Mouse (Mus musculus) neural tube, embryonic 12.5 days (tissue): ENCODE results near the gene Ccnb1. TPM values are rescaled to one million over a fixed set of nuclear protein-coding genes. Genes with fewer than 3 reads are reported as not detected.
A peak's percentile ranks its signal among the peaks of the same experiment; 100 is the strongest.

Source experiments
- ATAC-seq: fragments of 200-750 bp; cut with Nextera tagmentation; 2 replicates; pipeline ENCODE4 v1.8.0; 2017; ENCODE audit warnings: low read depth, mild to moderate bottlenecking, moderate TSS enrichment, moderate library complexity; ENCODE audit not compliant: low FRiP score
- H3K27ac ChIP-seq: fragments of 300-500 bp; sonication (generic); 2 replicates; pipeline ENCODE4 v1.5.1; 2016
- H3K27me3 ChIP-seq: fragments of 300-500 bp; sonication (generic); replicated peaks from 2 replicates; pipeline ENCODE4 v1.6.1; 2016; ENCODE audit warnings: mild to moderate bottlenecking
- H3K36me3 ChIP-seq: fragments of 300-500 bp; sonication (generic); 2 replicates; pipeline ENCODE4 v1.6.1; 2016; ENCODE audit warnings: mild to moderate bottlenecking
- H3K4me1 ChIP-seq: fragments of 300-500 bp; sonication (generic); 2 replicates; pipeline ENCODE4 v1.6.1; 2016
- H3K4me2 ChIP-seq: fragments of 300-500 bp; sonication (generic); replicated peaks from 2 replicates; pipeline ENCODE4 v1.6.1; 2016; ENCODE audit warnings: mild to moderate bottlenecking
- H3K4me3 ChIP-seq: fragments of 300-500 bp; sonication (generic); 2 replicates; pipeline ENCODE4 v1.5.1; 2016
- H3K9ac ChIP-seq: fragments of 300-500 bp; sonication (generic); 2 replicates; pipeline ENCODE4 v1.6.1; 2016; ENCODE audit warnings: mild to moderate bottlenecking
- H3K9me3 ChIP-seq: fragments of 300-500 bp; sonication (generic); 2 replicates; pipeline ENCODE4 v1.6.1; 2016; ENCODE audit warnings: mild to moderate bottlenecking
- WGBS: fragments of 180-500 bp; shearing (Covaris S2); methylation state at CpG from one replicate; pipeline ENCODE4 v1.1.7; 2016; 5-methylcytosine and 5-hydroxymethylcytosine counted together
- polyA plus RNA-seq: library from polyadenylated mRNA; unstranded; fragments of >200 nt; fragmentation: Nextera tagmentation; extraction: Ambion mirVana; gene quantifications from 2 replicates; pipeline ENCODE4 v1.2.1, GENCODE M21; 2016

Ccnb1 gene
- polyA plus RNA-seq: 197 and 198 TPM in 2 replicates

- Histone ChIP-seq H3K4me2 (peak within 1 kb of the TSS; percentile 96), H3K36me3 (peaks cover 6% of the 10 kb centered on the region; the same call in 1 of the 2 replicates), H3K4me3 (peak within 1 kb of the TSS; percentile 70), H3K9ac (peak within 1 kb of the TSS; percentile 64), H3K27ac (no peak within 1 kb of the TSS), H3K27me3 (no peaks in the 10 kb centered on the region), H3K4me1 (peaks cover 21% of the 10 kb centered on the region), H3K9me3 (no peaks in the 10 kb centered on the region)
- ATAC-seq: peak; percentile 99
- WGBS: under 1% methylated on average over 35 of the region's 35 CpGs
These were observed at the start of gene Ccnb1 for GRCm38 (mm10) chr13:100786414-100786867. Ccnb1 (minus strand) TSS chr13:100786570.

DNA sequence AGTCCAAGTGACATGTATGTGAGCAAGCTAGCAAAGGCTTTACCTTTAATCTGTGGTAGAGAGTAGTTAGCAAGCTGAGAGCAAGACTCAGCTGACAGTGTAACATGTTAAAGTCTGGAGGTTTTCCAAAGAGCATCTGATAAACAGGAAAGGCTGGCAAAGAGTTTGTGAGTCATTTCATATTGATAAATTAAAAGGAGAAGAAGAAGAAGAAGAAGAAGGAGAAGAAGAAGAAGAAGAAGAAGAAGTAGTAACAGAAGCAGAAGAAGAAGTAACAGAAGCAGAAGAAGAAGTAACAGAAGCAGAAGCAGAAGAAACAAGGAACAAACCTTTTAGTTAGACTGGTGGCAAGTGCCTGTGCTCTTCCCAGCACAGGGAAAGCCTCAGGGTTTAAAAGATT is 48.4 kb upstream of the Ccnb1 start:
- H3K9ac ChIP-seq: no peak overlapping the region
- no peak for ATAC-seq
- H3K4me3 ChIP-seq: no peak overlapping the region
- no peak overlapping the region for H3K27ac ChIP-seq
- no peak overlapping the region for H3K4me2 ChIP-seq
- no peaks in the 10 kb centered on the region for H3K27me3 ChIP-seq
- H3K36me3 ChIP-seq: no peaks in the 10 kb centered on the region
- no peaks in the 10 kb centered on the region for H3K9me3 ChIP-seq
- peaks cover 16% of the 10 kb centered on the region for H3K4me1 ChIP-seq

DNA sequence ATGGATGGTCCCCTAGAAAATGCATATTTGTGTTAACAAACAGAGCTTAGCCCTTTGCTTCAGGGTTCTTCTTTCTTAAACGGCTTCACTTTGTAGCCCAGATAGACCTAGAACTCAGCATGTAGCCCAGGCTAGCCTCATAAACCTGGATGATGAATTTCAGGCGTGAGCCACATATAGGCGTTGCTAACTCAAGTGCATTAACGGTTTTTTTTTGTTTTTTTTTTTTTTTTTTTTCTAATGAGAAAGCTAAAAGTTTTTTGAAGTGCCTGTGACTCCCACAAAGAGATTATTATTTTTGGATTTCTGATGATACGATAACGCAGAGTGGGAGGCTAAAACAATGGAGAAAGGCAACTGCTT is 47.3 kb upstream of the Ccnb1 start:
- no peaks in the 10 kb centered on the region for H3K9me3 ChIP-seq
- no peaks in the 10 kb centered on the region for H3K27me3 ChIP-seq
- no peak for ATAC-seq
- peaks cover 16% of the 10 kb centered on the region for H3K4me1 ChIP-seq
- H3K36me3 ChIP-seq: no peaks in the 10 kb centered on the region
- WGBS: 61% methylated on average over 6 of the region's 6 CpGs
- H3K4me3 ChIP-seq: no peak overlapping the region
- H3K27ac ChIP-seq: no peak overlapping the region
- H3K4me2 ChIP-seq: peak overlapping the region; percentile 83
- no peak overlapping the region for H3K9ac ChIP-seq

- H3K27ac ChIP-seq: peak within 1 kb of the TSS; percentile 70
- peak within 1 kb of the TSS; percentile 91 for H3K9ac ChIP-seq
- peak within 1 kb of the TSS; percentile 83 for H3K4me2 ChIP-seq
- H3K9me3 ChIP-seq: no peaks in the 10 kb centered on the region
- peak within 1 kb of the TSS; percentile 94 for H3K4me3 ChIP-seq
- ATAC-seq: peak; percentile 98
- H3K4me1 ChIP-seq: peaks cover 16% of the 10 kb centered on the region
- under 1% methylated on average over 91 of the region's 94 CpGs for WGBS
- H3K36me3 ChIP-seq: no peaks in the 10 kb centered on the region
- H3K27me3 ChIP-seq: no peaks in the 10 kb centered on the region
These were observed 46.6 kb upstream of the Ccnb1 start, which contains the start of gene Slc30a5 for GRCm38 (mm10) chr13:100832741-100833639. Slc30a5 (minus strand) TSS chr13:100833427.

DNA sequence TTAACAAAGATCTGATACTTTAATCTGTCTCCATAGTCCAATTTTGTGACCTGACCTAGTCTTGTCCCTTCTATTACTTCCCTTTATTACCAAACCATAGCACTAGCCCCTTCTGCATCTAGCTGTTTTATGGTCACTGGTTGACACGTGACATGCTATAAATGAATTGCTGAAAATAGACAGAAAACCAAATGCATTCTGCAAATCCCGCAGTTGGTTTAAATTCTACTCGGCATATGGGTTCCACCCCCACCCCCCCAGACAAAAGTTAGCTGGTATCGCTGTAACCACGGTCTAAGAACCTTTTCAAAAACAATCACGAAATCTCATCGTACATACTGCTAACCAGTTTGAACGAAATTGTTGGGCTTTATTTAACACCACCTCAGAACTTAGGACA is 45.8 kb upstream of the Ccnb1 start:
- Histone ChIP-seq H3K36me3 (no peaks in the 10 kb centered on the region; the same call in 1 of the 2 replicates), H3K9ac (peak overlapping the region; percentile 91), H3K4me1 (peaks cover 16% of the 10 kb centered on the region), H3K4me2 (peak overlapping the region; percentile 83), H3K27me3 (no peaks in the 10 kb centered on the region), H3K27ac (no peak overlapping the region), H3K9me3 (no peaks in the 10 kb centered on the region), H3K4me3 (peak overlapping the region; percentile 94)
- 3% methylated on average over 8 of the region's 8 CpGs for WGBS
- no peak for ATAC-seq

DNA sequence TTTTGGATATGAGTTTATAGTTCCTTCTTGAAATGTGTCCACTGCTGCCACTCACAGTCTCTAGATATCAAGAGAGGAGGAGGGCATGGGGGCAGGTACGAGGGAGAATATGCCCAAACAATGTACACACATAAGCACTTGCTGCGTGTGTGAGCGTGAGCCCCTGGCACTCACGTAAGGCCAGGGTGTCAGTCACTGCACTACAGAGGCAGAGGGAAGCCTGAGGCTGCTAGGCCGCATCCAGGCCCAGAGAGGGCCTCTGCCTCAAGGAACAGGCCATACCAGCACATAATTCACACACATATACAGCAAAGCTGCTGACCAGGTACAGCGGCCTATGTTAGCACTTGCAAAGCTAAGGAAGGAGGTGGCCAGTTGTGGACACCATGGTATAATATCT is 44.8 kb upstream of the Ccnb1 start:
- Histone ChIP-seq H3K27me3 (no peaks in the 10 kb centered on the region), H3K9me3 (no peaks in the 10 kb centered on the region), H3K4me1 (peaks cover 16% of the 10 kb centered on the region), H3K4me3 (no peak overlapping the region), H3K27ac (no peak overlapping the region), H3K9ac (no peak overlapping the region), H3K36me3 (peaks cover 7% of the 10 kb centered on the region), H3K4me2 (0 out of 2 replicates have a peak overlapping the region, but pooled peaks have one; percentile 83)
- ATAC-seq: no peak
- 87% methylated on average over 6 of the region's 6 CpGs for WGBS

- H3K4me3 ChIP-seq: no peak overlapping the region
- H3K27me3 ChIP-seq: no peaks in the 10 kb centered on the region
- no peak overlapping the region for H3K9ac ChIP-seq
- H3K36me3 ChIP-seq: peaks cover 42% of the 10 kb centered on the region
- WGBS: 93% methylated on average over 9 of the region's 9 CpGs
- ATAC-seq: no peak
- H3K9me3 ChIP-seq: no peaks in the 10 kb centered on the region
- no peak overlapping the region for H3K4me2 ChIP-seq
- H3K27ac ChIP-seq: no peak overlapping the region
- no peaks in the 10 kb centered on the region for H3K4me1 ChIP-seq
These were observed 39.4 kb upstream of the Ccnb1 start for GRCm38 (mm10) chr13:100825627-100826410.

DNA sequence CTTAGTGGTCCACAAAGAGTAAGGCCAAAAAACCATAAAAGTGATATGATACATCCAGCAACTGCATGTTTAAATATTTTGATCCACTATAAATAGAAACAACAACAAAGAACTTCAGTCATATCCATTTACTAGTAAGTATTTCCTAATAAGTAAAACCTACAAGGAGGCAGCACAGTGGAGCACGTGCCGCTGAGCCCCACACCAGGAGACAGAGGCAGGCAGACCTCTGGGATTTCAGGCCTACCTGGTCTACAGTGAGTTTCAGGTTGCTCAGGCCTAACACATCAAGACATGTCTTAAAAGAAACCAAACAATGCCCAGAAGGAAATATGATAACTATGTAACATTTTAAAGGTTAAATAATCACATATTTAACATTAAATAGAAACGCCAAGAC is 38.5 kb upstream of the Ccnb1 start:
- Histone ChIP-seq H3K27me3 (no peaks in the 10 kb centered on the region), H3K9ac (no peak overlapping the region), H3K9me3 (no peaks in the 10 kb centered on the region), H3K4me1 (no peaks in the 10 kb centered on the region), H3K27ac (no peak overlapping the region), H3K4me2 (no peak overlapping the region), H3K36me3 (peaks cover 47% of the 10 kb centered on the region), H3K4me3 (no peak overlapping the region)
- WGBS: 94% methylated on average over 3 of the region's 3 CpGs
- ATAC-seq: no peak

DNA sequence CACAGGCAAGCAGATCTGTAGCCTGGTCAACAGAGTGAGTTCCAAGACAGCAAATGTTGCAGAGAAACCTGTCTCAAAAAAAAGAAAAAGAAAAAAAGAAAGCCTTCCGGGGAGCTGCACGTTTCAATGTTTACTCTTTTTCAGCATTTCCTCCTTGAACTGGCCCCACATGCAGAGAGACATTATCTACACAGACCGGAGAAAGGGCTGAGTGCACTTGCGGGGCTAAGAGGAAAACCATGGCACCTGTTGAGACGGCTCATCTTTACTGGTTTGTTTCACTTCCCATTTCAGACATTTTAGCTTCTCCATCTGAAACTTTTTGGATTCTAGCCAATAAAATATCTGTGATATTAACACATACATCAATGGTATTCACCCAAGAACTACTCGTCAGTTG is 37.9 kb upstream of the Ccnb1 start:
- Histone ChIP-seq H3K9ac (no peak overlapping the region), H3K36me3 (peaks cover 52% of the 10 kb centered on the region), H3K4me3 (no peak overlapping the region), H3K27ac (no peak overlapping the region), H3K27me3 (no peaks in the 10 kb centered on the region), H3K4me2 (no peak overlapping the region), H3K4me1 (no peaks in the 10 kb centered on the region), H3K9me3 (no peaks in the 10 kb centered on the region)
- 88% methylated on average over 6 of the region's 6 CpGs for WGBS
- ATAC-seq: no peak

DNA sequence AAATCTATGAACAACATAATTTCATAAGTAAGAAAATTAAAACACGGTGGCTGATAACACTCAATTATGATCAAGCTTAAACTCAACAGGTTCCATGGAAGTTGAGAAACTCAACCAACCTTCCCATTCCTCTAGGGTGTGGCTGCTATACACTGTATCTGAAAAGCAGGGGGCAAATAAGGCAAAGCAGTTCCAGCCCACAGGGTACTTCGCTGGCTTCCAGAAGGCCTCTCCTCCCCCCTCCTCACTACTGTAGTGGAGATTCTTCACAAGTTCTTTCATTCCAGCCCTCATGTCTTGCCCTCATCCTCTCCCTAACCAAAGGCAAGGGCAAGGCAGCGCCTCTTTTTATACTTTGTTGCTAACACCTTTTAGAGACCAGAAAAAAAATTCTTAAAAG is 37.5 kb upstream of the Ccnb1 start:
- Histone ChIP-seq H3K4me2 (no peak overlapping the region), H3K36me3 (peaks cover 55% of the 10 kb centered on the region), H3K4me3 (no peak overlapping the region), H3K4me1 (no peaks in the 10 kb centered on the region), H3K27ac (no peak overlapping the region), H3K9me3 (no peaks in the 10 kb centered on the region), H3K9ac (no peak overlapping the region), H3K27me3 (no peaks in the 10 kb centered on the region)
- WGBS: 95% methylated on average over 3 of the region's 3 CpGs
- no peak for ATAC-seq

- Histone ChIP-seq H3K9me3 (no peaks in the 10 kb centered on the region), H3K9ac (no peak overlapping the region), H3K36me3 (peaks cover 72% of the 10 kb centered on the region), H3K27me3 (no peaks in the 10 kb centered on the region), H3K4me3 (no peak overlapping the region), H3K4me2 (no peak overlapping the region), H3K27ac (no peak overlapping the region), H3K4me1 (no peaks in the 10 kb centered on the region)
- WGBS: 93% methylated on average over 6 of the region's 6 CpGs
- ATAC-seq: no peak
These were observed 28.1 kb upstream of the Ccnb1 start for GRCm38 (mm10) chr13:100814451-100814850.

DNA sequence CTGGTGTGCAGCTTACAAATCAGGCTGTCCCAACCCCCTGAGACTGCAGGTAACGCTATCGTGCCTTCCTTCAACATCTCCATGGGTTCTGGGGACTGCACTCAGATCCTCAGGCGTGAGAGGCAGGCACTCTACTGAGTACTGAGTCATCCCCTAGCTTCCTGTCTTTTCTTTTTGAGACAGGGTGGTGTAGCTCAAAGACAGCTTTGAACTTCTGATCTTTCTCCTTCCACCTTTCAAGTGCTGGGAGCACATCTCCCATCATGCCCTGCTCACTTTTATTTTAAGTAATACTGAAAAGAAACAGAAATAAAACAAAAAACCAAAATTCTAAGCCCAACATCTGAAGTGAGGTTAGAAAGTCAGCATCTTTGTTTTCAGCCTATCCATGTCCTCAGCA is 19.4 kb upstream of the Ccnb1 start:
- Histone ChIP-seq H3K9me3 (no peaks in the 10 kb centered on the region), H3K4me2 (no peak overlapping the region), H3K9ac (no peak overlapping the region), H3K4me1 (no peaks in the 10 kb centered on the region), H3K27me3 (no peaks in the 10 kb centered on the region), H3K4me3 (no peak overlapping the region), H3K36me3 (peaks cover 65% of the 10 kb centered on the region), H3K27ac (no peak overlapping the region)
- no peak for ATAC-seq
- WGBS: 93% methylated on average over 3 of the region's 3 CpGs
